Mouse (Mus musculus) adrenal gland, adult 18-20 months (tissue): ENCODE measurements around the gene Ttc21a. TPM values are rescaled to one million over a fixed set of nuclear protein-coding genes. Genes with fewer than 3 reads are reported as not detected.

Source experiments
- DNase-seq, 2 experiments: peaks; one replicate each; pipeline ENCODE4 v3.0.0; 2021 to 2022; ENCODE audit warnings: low spot score in 2 of 2
- total RNA-seq, 2 experiments: library from RNA; stranded (reverse); gene quantifications; 1 replicate in 1 of 2; 2 replicates in 1 of 2; pipeline ENCODE4 v1.2.3; 2021

Gene Ttc21a
- total RNA-seq, 2 experiments from 2014 or later = 0.43 TPM; not detected in 1

DNA sequence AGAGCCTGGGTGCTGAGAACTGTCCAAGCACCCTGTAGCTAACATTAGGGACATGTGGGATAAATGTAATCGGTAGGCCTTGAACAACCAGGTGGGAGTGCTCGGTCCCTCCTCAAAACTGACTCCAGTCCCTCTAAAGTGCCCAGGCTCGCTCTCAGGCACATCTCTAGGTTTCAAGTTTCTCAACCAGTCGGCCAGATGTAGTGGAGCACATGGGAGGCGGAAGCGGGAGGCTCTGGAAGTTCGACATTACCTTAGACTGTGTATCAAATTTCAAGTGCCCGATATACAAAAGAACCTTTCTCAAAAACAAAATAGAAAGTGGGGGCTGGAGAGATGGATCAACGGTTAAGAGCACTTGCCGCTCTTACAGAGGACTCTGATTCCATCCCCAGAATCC lies 2.2 kb downstream of the Ttc21a start:
- DNase-seq = no peak

DNA sequence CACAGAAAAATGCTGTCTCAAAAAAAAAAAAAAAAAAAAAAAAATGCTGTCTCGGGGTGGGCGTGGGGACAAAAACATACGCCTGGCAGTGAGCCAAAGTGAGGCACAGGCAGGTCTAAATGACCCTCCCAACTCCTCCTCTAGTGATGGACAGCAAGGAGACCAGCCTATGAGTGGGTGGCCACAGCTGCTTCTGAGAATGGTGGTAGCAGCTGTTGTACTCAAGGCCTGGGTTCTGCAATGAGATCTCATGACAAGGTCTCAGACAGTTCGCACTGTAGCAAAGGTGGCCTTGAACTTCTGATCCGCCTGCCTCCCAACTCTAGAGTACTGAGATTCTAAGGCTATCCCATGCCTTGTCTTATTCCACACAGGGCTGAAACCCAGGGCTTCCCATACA lies 4.0 kb downstream of the Ttc21a start:
- DNase-seq = no peak

DNA sequence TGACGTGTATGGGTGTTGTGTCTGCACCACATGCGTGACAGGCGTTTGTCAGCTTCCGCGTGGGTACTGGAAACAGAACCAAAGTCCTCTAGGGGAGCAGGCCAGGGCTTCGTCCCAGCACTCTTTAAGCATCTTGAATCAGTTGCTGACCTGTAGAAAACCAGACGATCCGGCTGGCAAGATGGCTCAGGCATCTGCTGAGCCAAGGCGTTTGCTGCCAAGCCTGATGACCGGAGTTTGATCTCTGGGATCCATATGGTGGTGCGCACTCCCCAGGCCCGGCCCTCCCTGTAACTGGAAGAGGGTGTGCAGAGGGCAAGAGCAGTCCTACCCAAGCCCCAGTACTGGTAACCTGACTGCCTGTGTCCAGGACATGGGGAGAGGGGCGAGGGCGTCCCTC lies 4.5 kb downstream of the Ttc21a start:
- no peak for DNase-seq

DNA sequence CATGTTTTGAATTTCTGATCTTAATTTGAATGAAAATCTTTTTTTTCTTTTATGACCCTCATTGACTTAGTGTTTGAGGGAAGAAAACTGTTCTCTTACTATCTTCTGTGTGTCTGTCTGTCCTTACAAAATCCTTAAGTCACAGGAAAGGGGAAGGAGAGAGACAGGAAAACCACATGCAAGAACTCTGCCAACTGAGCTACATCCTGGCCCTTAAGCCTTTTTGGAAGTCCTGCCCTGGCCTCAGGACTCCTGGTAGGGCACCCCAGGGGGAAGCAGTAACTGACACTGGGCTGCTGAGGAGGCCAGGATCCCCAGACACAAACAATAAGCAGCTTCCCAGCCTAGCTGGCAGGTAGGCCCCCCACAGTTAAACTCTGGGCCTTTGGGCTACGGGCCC lies 5.9 kb downstream of the Ttc21a start:
- DNase-seq = no peak

DNA sequence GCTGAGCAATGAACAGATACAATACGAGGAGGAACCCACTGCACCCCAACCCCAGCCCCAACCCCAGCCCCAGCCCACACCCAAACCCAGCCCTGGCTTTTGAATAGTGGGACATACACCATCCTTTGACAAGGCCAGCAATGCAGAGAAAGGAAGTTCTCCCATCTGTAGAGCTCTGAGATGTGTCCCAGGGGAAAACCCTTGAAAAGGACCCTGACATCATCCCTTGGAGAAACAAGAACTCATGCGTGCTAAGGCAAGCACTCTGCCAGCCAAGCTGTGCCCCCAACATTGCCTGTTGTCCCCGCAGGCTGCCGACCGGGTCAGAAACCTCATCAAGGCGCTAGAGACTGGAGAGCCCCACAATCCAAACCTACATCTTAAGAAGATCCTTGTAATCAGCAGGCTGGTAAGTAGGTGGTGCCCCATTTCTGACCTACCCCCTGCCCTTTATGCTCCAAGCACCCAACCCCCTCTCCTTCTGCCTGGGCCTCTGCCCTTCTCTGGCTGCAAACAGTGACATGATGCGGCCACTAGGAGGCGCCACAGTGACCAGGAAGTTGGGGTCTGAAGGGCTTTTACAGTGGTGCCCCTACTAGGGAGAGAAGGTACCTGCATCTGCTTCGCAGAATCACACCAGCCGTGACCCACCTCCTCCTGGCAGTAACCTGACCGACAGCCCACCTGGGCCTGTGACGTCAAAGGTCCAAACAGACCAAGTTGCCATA lies 7.9 kb downstream of the Ttc21a start:
- DNase-seq = peak in 1 of 2 experiments; percentile 39

GRCm38 (mm10) chr9:119948804-119949203 lies 11.4 kb downstream of the Ttc21a start:
- no peak for DNase-seq

- no peak for DNase-seq
These were observed 13.0 kb downstream of the Ttc21a start for GRCm38 (mm10) chr9:119950434-119950833.

- DNase-seq = no peak
These were observed 14.0 kb downstream of the Ttc21a start for GRCm38 (mm10) chr9:119951388-119951787.

- no peak for DNase-seq
These were observed 21.4 kb downstream of the Ttc21a start for GRCm38 (mm10) chr9:119958835-119959234.

- DNase-seq = no peak
These were observed 24.8 kb downstream of the Ttc21a start for GRCm38 (mm10) chr9:119962216-119962615.

DNA sequence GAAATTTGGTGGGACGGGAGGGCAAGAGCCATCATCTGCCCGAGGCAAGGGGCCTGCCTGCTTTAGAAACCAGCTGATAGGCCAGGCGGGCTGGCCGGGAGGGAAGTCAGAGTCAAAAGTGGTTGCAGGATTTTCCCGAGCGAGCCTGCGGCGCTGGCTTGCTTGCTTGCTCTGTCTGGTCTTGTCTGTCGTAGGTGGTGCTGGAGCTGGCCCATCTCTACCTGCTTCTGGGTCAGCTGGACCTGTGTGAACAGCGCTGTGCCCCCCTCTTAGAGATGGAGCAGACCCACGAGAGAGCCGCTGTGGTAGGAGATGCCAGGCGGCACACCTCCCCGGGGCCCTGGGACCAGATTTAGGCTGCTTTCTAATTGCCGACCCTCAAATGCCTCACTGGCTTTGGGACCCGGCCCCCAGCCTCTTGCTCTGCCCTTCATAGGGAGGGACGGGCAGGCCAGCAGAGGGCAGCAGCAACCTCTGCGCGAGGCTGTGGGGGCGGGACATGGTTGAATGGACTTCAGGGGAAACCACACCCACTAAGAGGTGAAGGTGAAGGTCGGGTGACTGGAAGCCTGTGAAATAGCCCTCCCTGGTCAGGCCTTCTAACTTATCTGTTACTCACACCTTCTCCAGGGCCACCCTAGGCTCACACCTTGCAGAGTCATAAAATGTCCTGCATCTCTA lies 25.7 kb downstream of the Ttc21a start:
- DNase-seq = peak; percentile 76 to 79

GRCm38 (mm10) chr9:119964206-119964605 lies 26.8 kb downstream of the Ttc21a start:
- no peak for DNase-seq

GRCm38 (mm10) chr9:119965186-119965585 lies 27.8 kb downstream of the Ttc21a start:
- no peak for DNase-seq

DNA sequence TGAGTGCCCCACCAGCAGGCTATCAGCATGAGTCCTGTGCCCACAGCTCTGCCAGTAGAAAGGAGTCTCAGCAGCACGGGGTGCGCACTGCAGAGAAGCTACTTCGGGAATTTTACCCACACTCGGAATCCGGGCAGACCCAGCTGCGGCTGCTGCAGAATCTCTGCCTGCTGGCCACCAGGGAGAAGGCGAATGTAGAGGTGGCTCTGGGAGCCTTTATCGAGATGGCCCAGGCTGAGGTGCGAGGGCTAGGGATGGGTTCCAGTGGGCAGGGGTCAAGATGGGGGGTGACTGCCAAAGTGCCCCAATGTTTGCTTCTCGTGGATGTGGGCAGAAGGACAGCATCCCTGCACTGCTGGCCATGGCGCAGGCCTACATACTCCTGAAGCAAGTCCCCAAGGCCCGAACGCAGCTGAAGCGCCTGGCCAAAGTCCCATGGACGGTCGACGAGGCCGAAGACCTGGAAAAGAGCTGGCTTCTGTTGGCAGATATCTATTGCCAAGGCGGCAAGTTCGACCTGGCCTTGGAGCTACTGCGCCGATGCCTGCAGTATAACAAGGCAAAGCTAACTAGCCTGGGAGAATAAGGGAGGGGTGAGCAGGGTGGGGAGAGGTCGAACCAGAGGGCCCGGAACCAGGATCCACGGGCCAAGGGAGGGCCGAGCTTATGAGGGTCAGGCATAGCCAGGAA lies 29.0 kb downstream of the Ttc21a start:
- no peak for DNase-seq

DNA sequence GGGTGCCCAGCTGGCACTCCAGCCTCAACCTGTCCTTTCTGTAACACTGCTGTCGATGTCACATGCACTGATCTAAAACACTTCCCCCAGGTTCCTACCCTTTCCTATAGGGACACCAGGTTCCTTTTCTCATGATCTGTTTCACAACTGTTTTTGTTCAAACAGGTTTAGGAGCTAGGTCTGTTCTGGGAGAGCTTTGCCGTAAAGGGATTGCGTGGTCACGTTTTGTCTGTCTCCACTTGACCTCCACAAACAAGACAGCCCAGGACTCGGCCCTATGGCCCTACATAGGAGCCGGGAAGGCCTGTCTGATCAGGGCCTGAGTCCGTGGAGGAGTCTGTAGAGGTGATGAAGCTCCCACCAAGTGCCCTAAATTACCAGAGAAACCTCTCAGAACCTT lies 32.4 kb downstream of the Ttc21a start:
- DNase-seq = no peak

DNA sequence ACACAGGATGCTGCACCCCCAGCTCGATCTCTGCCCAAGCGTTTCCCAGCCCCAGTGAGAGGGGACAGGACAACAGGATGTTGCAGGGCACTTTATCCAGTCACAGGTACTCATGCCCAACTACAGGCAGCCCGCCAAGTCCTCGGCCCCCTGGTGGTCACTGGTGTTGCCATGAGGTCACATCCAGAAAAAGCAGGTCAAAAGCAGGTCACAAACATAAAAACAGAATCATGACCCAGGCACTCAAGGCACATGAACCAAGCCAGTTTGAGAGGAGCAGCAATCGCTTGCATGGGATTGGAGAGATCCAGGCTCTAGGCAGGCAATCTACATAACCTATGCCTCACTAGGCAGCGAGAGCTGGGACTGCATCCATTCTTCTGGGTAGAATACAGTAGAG lies 32.8 kb downstream of the Ttc21a start:
- peak in 1 of 2 experiments; percentile 60 for DNase-seq

DNA sequence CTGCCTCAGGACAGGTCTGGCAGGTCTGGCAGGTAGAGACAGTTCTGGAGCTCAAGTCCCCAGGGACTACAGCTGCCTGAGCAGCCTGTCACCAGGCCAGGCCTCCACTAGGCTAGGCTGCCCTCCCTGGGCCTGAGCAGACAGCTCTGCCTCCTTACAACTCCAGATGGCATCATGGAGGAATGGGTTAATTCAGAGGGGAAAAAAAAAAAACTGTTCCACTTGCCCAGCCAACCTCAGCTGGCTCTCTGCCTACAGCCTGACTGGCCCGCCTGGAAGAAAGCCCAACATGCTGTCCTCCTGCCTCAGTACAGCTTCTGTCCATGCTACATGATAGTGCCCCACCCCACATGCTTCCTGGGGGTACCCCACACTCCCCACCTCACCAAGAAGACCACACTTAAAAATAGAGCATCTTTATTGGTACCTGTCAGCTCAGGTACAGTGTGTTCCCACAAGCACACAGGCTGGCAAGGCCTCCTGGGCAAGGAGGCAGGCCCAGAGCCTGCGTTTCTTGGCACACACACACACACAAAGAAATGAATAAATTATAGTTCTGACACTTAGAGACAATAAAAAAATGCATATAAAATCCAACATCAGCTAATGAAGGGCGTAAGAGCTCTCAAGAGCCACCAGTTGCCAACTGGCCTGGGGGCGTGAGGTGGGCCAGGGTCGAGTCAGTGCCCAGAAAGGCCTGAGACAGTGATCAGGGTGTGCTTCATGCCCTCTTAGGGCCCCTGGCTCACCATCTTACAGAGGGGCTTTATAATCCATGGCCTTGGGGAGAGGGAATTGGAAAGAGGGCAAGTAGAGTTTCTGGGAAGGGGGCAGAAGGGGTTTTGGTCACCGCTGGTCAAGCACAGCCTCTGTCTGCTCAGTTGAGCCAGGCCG lies 33.6 kb downstream of the Ttc21a start:
- DNase-seq = no peak

DNA sequence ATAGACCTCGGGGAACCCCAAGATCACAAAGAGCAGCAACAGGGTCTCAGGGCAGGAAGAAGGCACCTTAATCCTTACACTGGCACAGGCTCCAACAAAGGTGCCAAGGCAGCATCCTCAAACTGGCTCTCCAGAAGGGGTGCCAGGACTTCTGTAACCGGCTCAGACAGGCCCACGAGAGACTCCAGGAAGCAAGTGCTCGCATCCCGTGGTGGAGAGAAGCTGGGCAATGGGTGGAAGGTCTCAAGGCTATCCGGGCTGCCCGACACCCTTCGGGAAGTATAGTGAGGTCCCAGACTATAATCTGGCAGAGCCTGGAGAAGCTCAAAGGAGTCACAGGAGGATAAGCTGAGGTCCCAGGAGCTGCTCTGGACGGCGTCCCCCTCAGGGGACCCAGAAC lies 34.8 kb downstream of the Ttc21a start:
- DNase-seq = no peak

DNA sequence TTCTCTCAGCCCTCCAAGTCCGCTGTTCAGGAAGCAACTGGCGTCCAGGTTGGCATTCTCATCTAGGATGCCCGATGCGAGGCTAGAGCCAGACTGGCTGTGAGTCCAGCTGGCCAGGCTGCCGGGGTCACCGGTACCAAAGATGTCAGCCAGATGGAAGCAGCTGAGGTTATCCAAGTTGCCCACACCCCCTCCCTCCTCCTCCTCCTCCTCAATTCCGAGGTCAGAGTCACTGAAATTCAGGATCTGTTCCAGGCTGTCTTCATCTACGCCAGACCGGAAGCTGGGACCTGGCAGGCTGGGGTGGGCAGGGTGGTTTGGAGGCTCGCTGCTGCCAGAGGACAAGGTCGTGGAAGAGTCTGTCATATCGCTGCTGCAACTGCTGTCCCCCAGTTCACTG lies 35.2 kb downstream of the Ttc21a start:
- DNase-seq = no peak

- DNase-seq = no peak
These were observed 35.9 kb downstream of the Ttc21a start for GRCm38 (mm10) chr9:119973281-119973680.

GRCm38 (mm10) chr9:119973869-119974520 lies 36.6 kb downstream of the Ttc21a start:
- DNase-seq = no peak
